ENCODE assay signal across 29 mouse cellular contexts in the genomic region with DNA sequence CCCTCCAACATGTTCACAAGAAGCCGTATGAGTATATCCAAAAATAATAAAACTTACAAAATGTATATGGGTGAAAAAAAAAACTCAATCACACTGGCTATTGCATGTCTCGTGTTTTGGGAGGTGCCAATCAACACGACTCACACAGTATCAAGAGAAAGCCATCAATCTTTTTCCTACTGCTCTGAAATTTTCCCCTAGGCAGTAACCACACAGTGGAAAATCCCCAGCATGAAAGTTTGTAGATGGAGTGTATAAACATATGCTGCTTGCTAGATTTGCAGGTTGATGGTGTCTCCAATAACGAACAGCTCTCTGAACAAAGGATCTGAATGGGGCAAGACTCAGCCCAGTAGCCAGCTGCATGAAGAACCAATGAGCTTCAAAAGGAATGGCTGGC. TPM values are rescaled to one million over a fixed set of nuclear protein-coding genes. Genes with fewer than 3 reads are reported as not detected.
DNase-seq lines count a peak whose midpoint lies in the region; ATAC-seq lines count a peak whose summit lies in the region.
"Had no signal": no experiment of that assay in that cellular context is flagged by ENCODE, and none has a peak within 500 bp of the region (broad histone marks: within the 10 kb centered on the region; RNA-seq: fewer than 3 reads in every experiment).

No protein-coding gene starts in this region.

- H3K4me2 ChIP-seq in kidney, embryonic 16.5 days (replicated peaks; ENCODE audit: low read depth, low read length): no peak overlapping the region
- H3K4me2 ChIP-seq: embryonic facial prominence, embryonic 13.5 days; embryonic facial prominence, embryonic 15.5 days; forebrain, embryonic 12.5 days had no signal

- no peaks in the 10 kb centered on the region for H3K36me3 ChIP-seq in kidney, embryonic 16.5 days (ENCODE audit: insufficient read depth, low read length)
- H3K36me3 ChIP-seq: embryonic facial prominence, embryonic 13.5 days; embryonic facial prominence, embryonic 15.5 days; forebrain, embryonic 10.5 days; forebrain, embryonic 12.5 days; G1E had no signal

- peak; percentile 27 for DNase-seq in kidney, adult 11 months
- no peak for DNase-seq in kidney, postnatal 4 days
- peak; percentile 28 for DNase-seq in kidney, postnatal 14 days
- DNase-seq in 3T3-L1 (ENCODE audit: low read depth, low spot score) (peak; percentile 79), NIH3T3 (ENCODE audit: low read depth) (peak; percentile 73), liver (no peak)
- DNase-seq: adrenal gland, adult 2 months; adrenal gland, postnatal 10 days; adrenal gland, postnatal 25 days; B cell, adult 2 months; cerebellum, adult 11 months; cerebellum, adult 18-20 months; cerebellum, adult 8-10 months; cerebellum, adult 9-11 months; cerebellum, postnatal 14 days; cerebellum, postnatal 36 days; embryo, embryonic 11 days had no signal

- no peak overlapping the region for H3K4me3 ChIP-seq in kidney, embryonic 16.5 days (ENCODE audit: low read length)
- H3K4me3 ChIP-seq: embryonic facial prominence, embryonic 13.5 days; embryonic facial prominence, embryonic 15.5 days; erythroblast, embryonic 14.5 days; forebrain, embryonic 10.5 days; forebrain, embryonic 12.5 days had no signal

- 74% methylated on average over 4 of the region's 4 CpGs for WGBS in kidney, embryonic 16.5 days

- H3K27ac ChIP-seq in kidney, embryonic 16.5 days (ENCODE audit: low read length): no peak overlapping the region
- H3K27ac ChIP-seq: embryonic facial prominence, embryonic 13.5 days; embryonic facial prominence, embryonic 15.5 days; forebrain, embryonic 10.5 days; forebrain, embryonic 12.5 days had no signal

- no peaks in the 10 kb centered on the region for H3K27me3 ChIP-seq in kidney, embryonic 16.5 days (ENCODE audit: insufficient read depth, low read length)
- H3K27me3 ChIP-seq: CH12.LX; embryonic facial prominence, embryonic 13.5 days; embryonic facial prominence, embryonic 15.5 days; forebrain, embryonic 12.5 days had no signal

- no peaks in the 10 kb centered on the region for H3K9me3 ChIP-seq in kidney, embryonic 16.5 days (ENCODE audit: low read length)
- H3K9me3 ChIP-seq: embryonic facial prominence, embryonic 13.5 days; embryonic facial prominence, embryonic 15.5 days; forebrain, embryonic 10.5 days; forebrain, embryonic 12.5 days; G1E had no signal

- no peak overlapping the region for H3K9ac ChIP-seq in kidney, embryonic 16.5 days (replicated peaks; ENCODE audit: low read length)
- H3K9ac ChIP-seq: embryonic facial prominence, embryonic 13.5 days; embryonic facial prominence, embryonic 15.5 days; forebrain, embryonic 12.5 days had no signal

- ATAC-seq in kidney, embryonic 16.5 days (ENCODE audit: low FRiP score, low TSS enrichment): no peak
- ATAC-seq: CD4-positive, CD25-positive, alpha-beta regulatory T cell, adult 4 months; forebrain, embryonic 14.5 days; forebrain, embryonic 16.5 days had no signal

- H3K4me1 ChIP-seq in kidney, embryonic 16.5 days (ENCODE audit: insufficient read depth, low read length): no peaks in the 10 kb centered on the region
- H3K4me1 ChIP-seq: embryonic facial prominence, embryonic 13.5 days; embryonic facial prominence, embryonic 15.5 days; forebrain, embryonic 10.5 days; forebrain, embryonic 12.5 days had no signal

RNA-seq across cellular contexts. Expression of a gene that starts 16.9 kb away (rescaled TPM):
- 2.6 and 3.2 TPM in 2 replicates for polyA plus RNA-seq in kidney, embryonic 16.5 days (2015; fragmentation: Nextera tagmentation; extraction: Ambion mirVana)
- polyA plus RNA-seq: adrenal gland, adult 2 months; embryonic facial prominence, embryonic 11.5 days; erythroblast, embryonic 14.5 days; G1E had no signal

Comparison
In these comparisons a context has a peak if more than half of its experiments do, and no peak if none do; other contexts are left out.
1. DNase-seq: peak in kidney, adult 11 months (single experiment), kidney, postnatal 14 days (single experiment), 3T3-L1 (single experiment) and NIH3T3 (single experiment); none in kidney, postnatal 4 days (0 of 2) and liver (single experiment).